Mouse (Mus musculus) kidney, postnatal 10 days (tissue): ENCODE measurements around the gene Shtn1.

Experiments
- DNase-seq: peaks from one replicate; pipeline ENCODE4 v3.0.0; 2021; ENCODE audit warnings: mixed read lengths

The Shtn1 gene

GRCm38 (mm10) chr19:59075472-59076101 is at the start of gene Shtn1:
Gene Shtn1 (minus strand): TSS chr19:59076100.
- DNase-seq, result peak; percentile 72

- DNase-seq, result no peak
These were observed 38.3 kb upstream of the Shtn1 start for GRCm38 (mm10) chr19:59114152-59114551.

GRCm38 (mm10) chr19:59109937-59110336 is 34.0 kb upstream of the Shtn1 start:
- no peak for DNase-seq

- DNase-seq, result no peak
These were observed 22.4 kb upstream of the Shtn1 start for GRCm38 (mm10) chr19:59098315-59098714.

- no peak for DNase-seq
These were observed 16.4 kb upstream of the Shtn1 start for GRCm38 (mm10) chr19:59092295-59092694.

- DNase-seq, result no peak
These were observed 14.4 kb upstream of the Shtn1 start for GRCm38 (mm10) chr19:59090337-59090736.

- no peak for DNase-seq
These were observed 8.4 kb upstream of the Shtn1 start for GRCm38 (mm10) chr19:59084296-59084695.

- no peak for DNase-seq
These were observed 231 bp upstream of the Shtn1 start for GRCm38 (mm10) chr19:59076131-59076530.

GRCm38 (mm10) chr19:59074841-59075471 is 944 bp downstream of the Shtn1 start:
- DNase-seq, result peak; percentile 24

GRCm38 (mm10) chr19:59074381-59074780 is 1.5 kb downstream of the Shtn1 start:
- DNase-seq, result no peak

GRCm38 (mm10) chr19:59073006-59073405 is 2.9 kb downstream of the Shtn1 start:
- DNase-seq, result no peak

GRCm38 (mm10) chr19:59071979-59072378 is 3.9 kb downstream of the Shtn1 start:
- no peak for DNase-seq

GRCm38 (mm10) chr19:59071396-59071795 is 4.5 kb downstream of the Shtn1 start:
- DNase-seq, result no peak

- DNase-seq, result no peak
These were observed 8.2 kb downstream of the Shtn1 start for GRCm38 (mm10) chr19:59067652-59068051.

- no peak for DNase-seq
These were observed 9.2 kb downstream of the Shtn1 start for GRCm38 (mm10) chr19:59066670-59067069.

GRCm38 (mm10) chr19:59066115-59066514 is 9.8 kb downstream of the Shtn1 start:
- DNase-seq, result no peak

GRCm38 (mm10) chr19:59064616-59065015 is 11.3 kb downstream of the Shtn1 start:
- DNase-seq, result no peak

- no peak for DNase-seq
These were observed 12.3 kb downstream of the Shtn1 start for GRCm38 (mm10) chr19:59063568-59063967.

GRCm38 (mm10) chr19:59058105-59058504 is 17.8 kb downstream of the Shtn1 start:
- no peak for DNase-seq

- DNase-seq, result no peak
These were observed 18.5 kb downstream of the Shtn1 start for GRCm38 (mm10) chr19:59057366-59057765.

GRCm38 (mm10) chr19:59054632-59054951 is 21.3 kb downstream of the Shtn1 start:
- DNase-seq, result no peak

GRCm38 (mm10) chr19:59053931-59054631 is 21.8 kb downstream of the Shtn1 start:
- no peak for DNase-seq

- no peak for DNase-seq
These were observed 23.0 kb downstream of the Shtn1 start for GRCm38 (mm10) chr19:59052783-59053490.

GRCm38 (mm10) chr19:59052053-59052452 is 23.8 kb downstream of the Shtn1 start:
- DNase-seq, result no peak
